Mouse (Mus musculus): ENCODE data around the gene Atp8a2. TPM values are rescaled to one million over a fixed set of nuclear protein-coding genes. Genes with fewer than 3 reads are reported as not detected.
A peak's percentile ranks its signal among the peaks of the same experiment; 100 is the strongest.
"Not testable (repeated sequence)": the region's sequence is repeated elsewhere in the genome, so short reads cannot be mapped to it uniquely, and the experiment has no call there.

Atp8a2 gene
- total RNA-seq, 2 experiments from 2014 or later, result 0.50 to 0.71 TPM

- no peak overlapping the region for H3K27ac ChIP-seq
- no peak for DNase-seq
- intact Hi-C loops (cut with DNase I), result no loop called here
- no peak for TF ChIP-seq CTCF (IDR thresholded peaks at IDR 0.05)
- H3K4me3 ChIP-seq, result no peak overlapping the region
Observed at GRCm38 (mm10) chr14:59967847-59968550, 229.0 kb downstream of the Atp8a2 start.

- TF ChIP-seq CTCF (IDR thresholded peaks at IDR 0.05), result no peak
- DNase-seq, result no peak
- Histone ChIP-seq H3K4me3 (no peak overlapping the region), H3K27ac (no peak overlapping the region)
- intact Hi-C loops (cut with DNase I), result no loop called here
Observed at GRCm38 (mm10) chr14:59966981-59967380, 230.0 kb downstream of the Atp8a2 start.

- no peak overlapping the region for H3K27ac ChIP-seq
- no peak for TF ChIP-seq CTCF (IDR thresholded peaks at IDR 0.05)
- no peak for DNase-seq
- no peak overlapping the region for H3K4me3 ChIP-seq
- intact Hi-C loops (cut with DNase I), result no loop called here
Observed at GRCm38 (mm10) chr14:59964569-59964968, 232.4 kb downstream of the Atp8a2 start.

- Histone ChIP-seq H3K4me3 (no peak overlapping the region), H3K27ac (no peak overlapping the region)
- intact Hi-C loops (cut with DNase I), result no loop called here
- TF ChIP-seq CTCF (IDR thresholded peaks at IDR 0.05), result no peak
- DNase-seq, result no peak
Observed at GRCm38 (mm10) chr14:59960961-59961360, 236.0 kb downstream of the Atp8a2 start.

- no peak for DNase-seq
- no peak for TF ChIP-seq CTCF (IDR thresholded peaks at IDR 0.05)
- no peak overlapping the region for H3K27ac ChIP-seq
- intact Hi-C loops (cut with DNase I), result no loop called here
- H3K4me3 ChIP-seq, result no peak overlapping the region
Observed at GRCm38 (mm10) chr14:59960214-59960890, 236.6 kb downstream of the Atp8a2 start.

GRCm38 (mm10) chr14:59959723-59960122 lies 237.3 kb downstream of the Atp8a2 start:
- intact Hi-C loops (cut with DNase I), result no loop called here
- H3K27ac ChIP-seq, result no peak overlapping the region
- no peak overlapping the region for H3K4me3 ChIP-seq
- no peak for DNase-seq
- TF ChIP-seq CTCF (IDR thresholded peaks at IDR 0.05), result no peak

GRCm38 (mm10) chr14:59949983-59950382 lies 247.0 kb downstream of the Atp8a2 start:
- no peak overlapping the region for H3K4me3 ChIP-seq
- intact Hi-C loops (cut with DNase I), result loop anchor here (10.0 kb wide), 1 partner anchor 225 kb away; no protein-coding TSS in a partner anchor
- TF ChIP-seq CTCF (IDR thresholded peaks at IDR 0.05), result no peak
- no peak overlapping the region for H3K27ac ChIP-seq
- no peak for DNase-seq

- peak; percentile 85 for TF ChIP-seq CTCF (IDR thresholded peaks at IDR 0.05)
- H3K4me3 ChIP-seq, result no peak overlapping the region
- intact Hi-C loops (cut with DNase I), result loop anchor here (2.0 to 10.0 kb wide), 4 partner anchors 74 to 330 kb away; no protein-coding TSS in a partner anchor
- DNase-seq, result peak; percentile 82
- H3K27ac ChIP-seq, result no peak overlapping the region
Observed at GRCm38 (mm10) chr14:59942864-59943611, 253.9 kb downstream of the Atp8a2 start.

GRCm38 (mm10) chr14:59942199-59942598 lies 254.8 kb downstream of the Atp8a2 start:
- H3K4me3 ChIP-seq, result no peak overlapping the region
- no peak for TF ChIP-seq CTCF (IDR thresholded peaks at IDR 0.05)
- peak overlapping the region; percentile 49; the same call in 1 of the 2 replicates for H3K27ac ChIP-seq
- intact Hi-C loops (cut with DNase I), result loop anchor here (2.0 to 10.0 kb wide), 4 partner anchors 75 to 329 kb away; no protein-coding TSS in a partner anchor
- peak; percentile 23 for DNase-seq

GRCm38 (mm10) chr14:59932355-59932754 lies 264.6 kb downstream of the Atp8a2 start:
- Histone ChIP-seq H3K27ac (peak overlapping the region; percentile 17; the same call in 1 of the 2 replicates), H3K4me3 (no peak overlapping the region)
- peak; percentile 42 for DNase-seq
- no peak for TF ChIP-seq CTCF (IDR thresholded peaks at IDR 0.05)
- intact Hi-C loops (cut with DNase I), result no loop called here

GRCm38 (mm10) chr14:59931412-59932058 lies 265.4 kb downstream of the Atp8a2 start:
- Histone ChIP-seq H3K4me3 (no peak overlapping the region), H3K27ac (no peak overlapping the region)
- no peak for DNase-seq
- TF ChIP-seq CTCF (IDR thresholded peaks at IDR 0.05), result no peak
- intact Hi-C loops (cut with DNase I), result no loop called here

GRCm38 (mm10) chr14:59929190-59929589 lies 267.8 kb downstream of the Atp8a2 start:
- H3K27ac ChIP-seq; DNase-seq; intact Hi-C loops (cut with DNase I); H3K4me3 ChIP-seq: not testable (repeated sequence)
